Mouse (Mus musculus) testis, adult 2 months (tissue): ENCODE measurements around the gene Plaur. TPM values are rescaled to one million over a fixed set of nuclear protein-coding genes. Genes with fewer than 3 reads are reported as not detected.
"Not testable (repeated sequence)": the region's sequence is repeated elsewhere in the genome, so short reads cannot be mapped to it uniquely, and the experiment has no call there.

ENCODE experiments used
- H3K27ac ChIP-seq: fragments of 200-500 bp; 2 replicates; pipeline ENCODE4 v1.5.1; 2012; ENCODE audit warnings: low read depth, low read length; ENCODE audit not compliant: control insufficient read depth, insufficient read depth
- H3K27me3 ChIP-seq: fragments of 200-500 bp; 2 replicates; pipeline ENCODE4 v1.6.1; 2012; ENCODE audit warnings: mild to moderate bottlenecking, low read length, moderate library complexity; ENCODE audit not compliant: control insufficient read depth, insufficient read depth
- H3K36me3 ChIP-seq: fragments of 200-500 bp; 2 replicates; pipeline ENCODE4 v1.6.1; 2012; ENCODE audit warnings: mild to moderate bottlenecking, low read length; ENCODE audit not compliant: control insufficient read depth, insufficient read depth
- H3K4me1 ChIP-seq: fragments of 200-500 bp; 2 replicates; pipeline ENCODE4 v1.6.1; 2012; ENCODE audit warnings: low read length; ENCODE audit not compliant: control insufficient read depth, insufficient read depth
- H3K4me3 ChIP-seq: fragments of 200-500 bp; 2 replicates; pipeline ENCODE4 v1.5.1; 2012; ENCODE audit warnings: low read depth, mild to moderate bottlenecking, low read length, moderate library complexity, mixed read lengths; ENCODE audit not compliant: control insufficient read depth
- CTCF ChIP-seq: fragments of 200-500 bp; IDR thresholded peaks from 2 replicates; pipeline ENCODE4 v1.5.1; 2012; ENCODE audit warnings: low read depth, mild to moderate bottlenecking, inconsistent platforms, low read length, moderate library complexity; ENCODE audit not compliant: control insufficient read depth, insufficient read depth, insufficient replicate concordance
- POLR2A ChIP-seq: fragments of 200-500 bp; IDR thresholded peaks from 2 replicates; pipeline ENCODE4 v1.6.1; 2012; ENCODE audit warnings: low read depth, mild to moderate bottlenecking, inconsistent platforms, low read length, moderate library complexity; ENCODE audit not compliant: control insufficient read depth
- polyA plus RNA-seq: library from polyadenylated mRNA; depleted of rRNA; stranded (reverse); fragments of >200 nt; gene quantifications from 2 replicates; pipeline ENCODE4 v1.2.3, GENCODE M21; 2012

Plaur gene
- polyA plus RNA-seq, 1 experiment, result not detected

DNA sequence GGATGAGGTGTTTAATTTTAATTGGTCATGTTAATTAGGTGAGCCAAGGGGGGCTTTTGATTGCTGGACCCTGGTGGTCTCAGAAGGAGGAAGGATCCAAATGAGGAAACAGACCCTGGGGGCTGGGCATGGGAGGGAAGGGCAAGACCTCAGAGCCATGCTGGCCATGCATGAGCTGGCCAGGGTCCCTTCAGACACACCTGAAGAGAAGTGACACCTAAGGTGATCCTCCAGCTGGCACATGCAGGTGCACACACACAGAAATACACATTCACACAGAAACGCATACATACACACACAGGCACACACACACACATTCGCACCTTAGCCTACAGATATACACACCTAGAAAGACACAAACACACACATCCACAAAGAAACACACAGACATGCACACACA lies 17.4 kb downstream of the Plaur start:
- no peak overlapping the region for H3K27ac ChIP-seq
- no peaks in the 10 kb centered on the region for H3K36me3 ChIP-seq
- H3K4me1 ChIP-seq, result peaks cover 13% of the 10 kb centered on the region
- H3K4me3 ChIP-seq, result no peak overlapping the region
- no peak for TF ChIP-seq CTCF
- no peak for TF ChIP-seq POLR2A
- no peaks in the 10 kb centered on the region for H3K27me3 ChIP-seq

DNA sequence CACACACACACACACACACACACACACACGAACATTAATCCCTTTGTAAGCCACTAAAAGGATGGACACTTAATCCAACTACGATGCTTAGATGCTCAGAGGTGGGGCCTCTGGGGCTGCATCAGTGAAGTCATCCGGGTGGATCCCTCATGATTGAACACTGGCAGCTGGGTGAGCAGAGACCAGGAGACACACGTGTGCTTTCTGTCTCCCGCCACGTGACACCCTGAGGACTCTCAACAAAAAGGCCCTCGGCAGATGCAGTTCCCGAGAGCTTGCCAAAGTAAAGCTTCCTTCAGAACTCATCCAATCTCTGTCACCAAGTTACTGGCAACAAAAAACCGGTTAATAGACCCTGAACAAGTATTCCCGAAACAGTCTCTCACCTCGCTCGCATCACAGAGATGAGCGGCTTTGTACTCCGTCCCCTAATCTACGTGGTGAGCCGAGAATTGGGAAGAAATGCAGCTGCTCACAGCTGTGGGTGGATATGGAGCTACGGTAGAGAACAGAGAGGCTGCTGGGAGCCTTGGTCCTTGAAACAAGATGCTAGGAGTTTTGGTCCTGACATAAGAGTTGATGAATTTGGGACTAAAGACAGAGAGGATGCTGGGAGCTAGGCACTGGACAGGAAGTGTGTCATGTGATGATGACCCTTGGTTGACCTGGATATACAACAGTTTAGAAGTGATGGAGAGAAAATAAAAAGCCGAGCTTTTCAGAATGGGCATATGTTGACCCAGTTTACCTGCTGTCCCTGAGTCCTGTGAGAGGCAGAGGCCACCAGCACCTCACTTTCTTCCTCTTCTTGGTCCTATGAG lies 18.0 kb downstream of the Plaur start:
- Histone ChIP-seq H3K27ac (no peak overlapping the region), H3K27me3 (no peaks in the 10 kb centered on the region), H3K4me1 (peaks cover 8% of the 10 kb centered on the region), H3K4me3 (no peak overlapping the region), H3K36me3 (no peaks in the 10 kb centered on the region)
- TF ChIP-seq POLR2A, result no peak
- no peak for TF ChIP-seq CTCF

DNA sequence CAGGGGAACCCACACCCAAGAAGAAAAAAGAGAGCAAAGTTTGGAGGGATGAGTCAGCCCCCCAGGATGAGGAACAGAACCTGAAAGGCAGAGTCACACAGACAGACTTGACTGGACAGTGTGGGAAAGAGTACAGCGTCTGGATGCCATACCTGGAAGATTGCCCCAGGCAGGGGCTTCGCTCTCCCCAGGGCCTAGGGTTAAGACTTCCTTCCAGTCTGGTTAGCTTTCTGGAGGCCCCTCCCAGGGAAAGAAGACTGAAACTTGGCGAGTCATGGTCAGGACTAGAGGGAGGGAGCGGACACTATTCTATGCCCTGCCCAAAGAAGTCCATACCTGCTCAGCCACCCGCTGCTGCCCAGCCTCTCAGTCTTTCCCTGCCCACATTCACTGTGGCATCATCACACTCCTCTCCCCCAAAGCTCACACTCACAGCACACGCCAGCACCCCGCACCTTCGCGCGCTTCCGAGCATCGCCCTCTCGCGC lies 18.7 kb downstream of the Plaur start:
- H3K27me3 ChIP-seq, result no peaks in the 10 kb centered on the region
- peak overlapping the region; percentile 89 for H3K4me3 ChIP-seq
- peaks cover 10% of the 10 kb centered on the region for H3K4me1 ChIP-seq
- no peaks in the 10 kb centered on the region for H3K36me3 ChIP-seq
- TF ChIP-seq POLR2A (no peak), CTCF (no peak)
- H3K27ac ChIP-seq, result no peak overlapping the region

DNA sequence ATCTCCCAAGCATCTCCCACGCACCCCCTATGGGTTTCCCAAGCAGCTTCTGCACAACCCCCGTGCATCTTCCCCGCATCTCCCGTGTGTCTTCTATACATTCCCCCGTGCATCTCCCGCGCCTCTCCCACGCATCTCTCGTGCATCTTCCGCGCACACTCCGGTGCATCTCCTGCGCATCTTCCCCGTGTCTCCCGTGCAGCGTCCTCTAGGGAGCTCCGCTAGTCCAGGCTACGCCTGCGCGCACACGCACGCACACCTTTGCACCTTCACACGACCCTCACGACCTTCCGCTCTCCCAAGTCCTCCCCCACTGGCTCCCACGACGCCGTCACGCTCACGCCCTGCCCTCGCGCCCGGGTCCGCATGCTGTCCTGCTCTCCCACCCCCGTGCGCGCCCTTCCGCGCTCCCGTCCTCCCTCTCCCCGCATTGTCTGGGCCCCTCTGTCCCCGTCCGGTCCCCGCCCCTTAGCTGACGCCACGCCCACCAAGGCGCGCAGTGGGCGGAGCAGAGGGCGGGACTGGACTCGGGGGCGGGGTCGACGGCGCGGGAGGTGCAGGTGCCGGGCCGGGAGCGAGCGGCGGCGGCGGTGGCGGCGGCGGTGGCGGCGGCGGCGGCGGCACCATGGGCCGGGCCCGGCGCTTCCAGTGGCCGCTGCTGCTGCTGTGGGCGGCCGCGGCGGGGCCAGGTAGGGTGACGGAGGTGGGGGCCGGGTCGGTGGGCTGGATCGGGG lies 19.4 kb downstream of the Plaur start, which contains the start of gene Cadm4:
Cadm4 (plus strand) TSS at position 550 of the 734 bp plus-strand sequence.
- TF ChIP-seq POLR2A (no peak; the same call in 1 of the 2 replicates), CTCF (no peak)
- H3K27me3 ChIP-seq, result no peaks in the 10 kb centered on the region
- H3K27ac ChIP-seq, result no peak within 1 kb of the TSS
- H3K4me3 ChIP-seq, result peak within 1 kb of the TSS; percentile 89
- peaks cover 10% of the 10 kb centered on the region for H3K4me1 ChIP-seq
- H3K36me3 ChIP-seq, result no peaks in the 10 kb centered on the region

DNA sequence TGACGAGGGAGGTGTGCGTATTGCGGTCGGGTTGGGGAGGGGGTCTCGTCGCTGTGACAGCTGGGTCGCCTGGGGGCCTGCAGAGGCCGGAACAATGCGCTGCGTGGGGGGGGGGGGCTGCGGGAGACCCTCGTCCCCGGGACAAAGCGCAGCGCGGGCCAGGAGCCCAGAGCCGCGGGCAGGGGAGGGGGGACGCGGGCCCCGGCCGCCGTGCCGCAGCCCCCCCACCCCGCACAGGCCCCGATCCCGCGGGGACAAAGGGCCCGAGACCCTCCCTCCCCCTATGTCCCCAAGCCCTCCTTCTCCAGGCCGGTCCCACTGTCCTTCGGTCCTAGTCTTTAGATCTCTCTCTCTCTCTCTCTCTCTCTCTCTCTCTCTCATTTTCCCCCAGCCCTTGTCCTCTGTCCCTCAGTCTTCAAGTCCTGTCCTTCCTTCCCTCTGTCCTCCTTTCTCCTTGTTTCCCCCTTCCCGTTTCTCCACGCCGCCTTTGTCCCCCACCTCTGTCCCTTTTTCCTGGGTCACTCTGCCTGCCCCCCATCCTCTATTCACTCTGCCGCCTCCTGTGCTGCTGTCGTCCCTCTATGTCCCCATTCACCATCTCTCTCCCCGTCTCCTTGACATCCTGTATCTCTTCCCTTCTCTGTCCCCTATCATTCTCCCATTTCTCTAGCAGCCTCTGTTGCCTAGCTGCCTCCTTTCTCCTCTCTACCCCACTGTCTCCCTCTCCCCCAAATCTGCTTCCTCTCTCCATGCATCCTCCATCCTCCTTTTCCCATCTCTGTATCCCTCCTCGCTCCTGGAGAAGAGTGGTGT lies 20.1 kb downstream of the Plaur start:
- Histone ChIP-seq H3K27me3 (no peaks in the 10 kb centered on the region), H3K36me3 (no peaks in the 10 kb centered on the region), H3K27ac (no peak overlapping the region), H3K4me3 (no peak overlapping the region; the same call in 1 of the 2 replicates), H3K4me1 (peaks cover 15% of the 10 kb centered on the region)
- TF ChIP-seq POLR2A (no peak), CTCF (no peak)

DNA sequence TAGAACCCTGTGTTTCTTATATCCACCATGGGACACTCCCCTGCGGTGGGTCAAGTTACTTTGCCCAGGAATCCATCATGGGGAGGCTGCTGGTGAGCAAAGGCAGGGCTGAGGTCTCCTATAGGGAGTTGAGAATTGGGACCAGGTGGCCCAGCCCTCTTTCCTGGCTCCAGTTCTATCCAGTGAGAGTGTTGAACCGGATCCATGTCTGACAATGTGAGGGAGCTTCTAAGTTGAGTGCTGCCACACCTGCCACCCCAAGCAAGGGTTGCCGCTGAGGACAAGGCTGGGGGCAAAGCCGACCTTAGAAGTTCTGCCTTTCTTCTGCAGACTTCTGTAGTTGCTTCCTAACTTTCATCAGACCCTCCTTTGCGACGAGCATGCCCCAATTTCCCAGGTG lies 21.0 kb downstream of the Plaur start:
- peaks cover 15% of the 10 kb centered on the region for H3K4me1 ChIP-seq
- not testable (repeated sequence) for H3K36me3 ChIP-seq, H3K27ac ChIP-seq, H3K27me3 ChIP-seq, H3K4me3 ChIP-seq

DNA sequence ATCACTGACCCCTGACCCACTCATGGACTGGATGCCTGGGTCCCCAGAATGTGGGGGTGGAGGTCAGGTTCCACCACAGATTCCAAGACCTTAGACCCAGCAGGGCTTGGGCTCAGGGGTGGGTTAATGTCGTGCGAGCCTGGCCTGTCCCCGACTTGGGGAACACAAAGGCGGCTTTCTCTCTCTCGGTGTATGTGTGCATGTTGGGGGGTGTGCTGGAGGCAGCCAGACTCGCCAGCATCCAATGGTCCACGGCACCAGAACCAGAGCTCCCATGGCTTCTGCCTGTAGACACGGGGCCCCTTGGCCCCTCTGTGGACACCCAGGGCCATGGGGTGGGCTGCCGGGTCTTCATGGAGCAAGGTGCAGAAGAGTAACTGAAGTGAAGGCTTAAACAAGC lies 23.2 kb downstream of the Plaur start:
- H3K4me1 ChIP-seq, result peaks cover 15% of the 10 kb centered on the region
- H3K4me3 ChIP-seq, result no peak overlapping the region
- H3K36me3 ChIP-seq, result no peaks in the 10 kb centered on the region
- TF ChIP-seq CTCF (no peak), POLR2A (no peak)
- H3K27me3 ChIP-seq, result no peaks in the 10 kb centered on the region
- no peak overlapping the region for H3K27ac ChIP-seq
